Mouse (Mus musculus) lung, adult 2 months (tissue): ENCODE results near the gene Zfp710. TPM values are rescaled to one million over a fixed set of nuclear protein-coding genes. Genes with fewer than 3 reads are reported as not detected.

ENCODE experiments used
- DNase-seq: peaks from one replicate; pipeline ENCODE4 v3.0.0; 2022
- H3K4me1 ChIP-seq: fragments of 200-500 bp; 2 replicates; pipeline ENCODE4 v1.6.1; 2011; ENCODE audit warnings: low read length; ENCODE audit not compliant: control insufficient read depth, insufficient read depth
- H3K4me3 ChIP-seq: fragments of 200-500 bp; replicated peaks from 2 replicates; pipeline ENCODE3; 2011; ENCODE audit warnings: low read depth, mild to moderate bottlenecking, control low read depth, low read length; ENCODE audit errors: extremely low read depth
- CTCF ChIP-seq: fragments of 200-500 bp; IDR thresholded peaks from 2 replicates; pipeline ENCODE4 v1.5.1; 2011; ENCODE audit warnings: mild to moderate bottlenecking, low read length, control low read depth; ENCODE audit not compliant: insufficient read depth
- POLR2A ChIP-seq: fragments of 200-500 bp; IDR thresholded peaks from 2 replicates; pipeline ENCODE4 v1.6.1; 2011; ENCODE audit warnings: low read depth, mild to moderate bottlenecking, control low read depth, low read length, borderline replicate concordance; ENCODE audit errors: extremely low read depth
- WGBS: fragments of 180-500 bp; shearing (Covaris S2); methylation state at CpG from one replicate; pipeline ENCODE4 v1.1.7; 2018; 5-methylcytosine and 5-hydroxymethylcytosine counted together
- polyA plus RNA-seq: library from polyadenylated mRNA; depleted of rRNA; stranded (reverse); fragments of >200 nt; gene quantifications from 2 replicates; pipeline ENCODE4 v1.2.3, GENCODE M21; 2012

Gene Zfp710
- polyA plus RNA-seq, 1 experiment, result 65.8 TPM

- Histone ChIP-seq H3K4me3 (no peak overlapping the region), H3K4me1 (peaks cover 49% of the 10 kb centered on the region)
- peak; percentile 66 for DNase-seq
- WGBS, result 37% methylated on average over 4 of the region's 4 CpGs
- TF ChIP-seq CTCF, result no peak
- no peak for TF ChIP-seq POLR2A
Observed at GRCm38 (mm10) chr7:80057002-80057691, 32.5 kb downstream of the Zfp710 start.

- Histone ChIP-seq H3K4me1 (peaks cover 48% of the 10 kb centered on the region), H3K4me3 (no peak overlapping the region)
- WGBS, result 37% methylated on average over 14 of the region's 14 CpGs
- TF ChIP-seq POLR2A (no peak), CTCF (no peak)
- no peak for DNase-seq
Observed at GRCm38 (mm10) chr7:80057781-80058180, 33.2 kb downstream of the Zfp710 start.

GRCm38 (mm10) chr7:80058405-80059063, 33.9 kb downstream of the Zfp710 start:
- 63% methylated on average over 4 of the region's 4 CpGs for WGBS
- Histone ChIP-seq H3K4me3 (no peak overlapping the region), H3K4me1 (peaks cover 48% of the 10 kb centered on the region)
- TF ChIP-seq CTCF (no peak), POLR2A (no peak)
- DNase-seq, result peak; percentile 59

- peaks cover 48% of the 10 kb centered on the region for H3K4me1 ChIP-seq
- no peak for DNase-seq
- WGBS, result 40% methylated on average over 13 of the region's 13 CpGs
- H3K4me3 ChIP-seq, result no peak overlapping the region
- TF ChIP-seq POLR2A (no peak), CTCF (no peak)
Observed at GRCm38 (mm10) chr7:80059064-80059838, 34.6 kb downstream of the Zfp710 start.

- DNase-seq, result no peak
- TF ChIP-seq POLR2A, result no peak
- no peak for TF ChIP-seq CTCF
- WGBS, result 58% methylated on average over 10 of the region's 10 CpGs
- H3K4me3 ChIP-seq, result no peak overlapping the region
- peaks cover 48% of the 10 kb centered on the region for H3K4me1 ChIP-seq
Observed at GRCm38 (mm10) chr7:80060012-80060778, 35.6 kb downstream of the Zfp710 start.

GRCm38 (mm10) chr7:80062083-80062826, 37.6 kb downstream of the Zfp710 start:
- Histone ChIP-seq H3K4me3 (no peak overlapping the region), H3K4me1 (peaks cover 41% of the 10 kb centered on the region)
- TF ChIP-seq CTCF (no peak), POLR2A (no peak)
- 79% methylated on average over 17 of the region's 17 CpGs for WGBS
- no peak for DNase-seq

GRCm38 (mm10) chr7:80063244-80063643, 38.6 kb downstream of the Zfp710 start:
- 62% methylated on average over 5 of the region's 5 CpGs for whole genome bisulfite sequencing
- peaks cover 33% of the 10 kb centered on the region for H3K4me1 ChIP-seq
- TF ChIP-seq POLR2A (no peak), CTCF (no peak)
- H3K4me3 ChIP-seq, result no peak overlapping the region
- no peak for DNase-seq

GRCm38 (mm10) chr7:80063902-80064736, 39.5 kb downstream of the Zfp710 start:
- no peak for TF ChIP-seq POLR2A
- no peak for TF ChIP-seq CTCF
- Histone ChIP-seq H3K4me3 (no peak overlapping the region), H3K4me1 (peaks cover 29% of the 10 kb centered on the region)
- 65% methylated on average over 15 of the region's 15 CpGs for WGBS
- no peak for DNase-seq
